Mouse (Mus musculus): ENCODE measurements around the gene Rara.

Rara gene

DNA sequence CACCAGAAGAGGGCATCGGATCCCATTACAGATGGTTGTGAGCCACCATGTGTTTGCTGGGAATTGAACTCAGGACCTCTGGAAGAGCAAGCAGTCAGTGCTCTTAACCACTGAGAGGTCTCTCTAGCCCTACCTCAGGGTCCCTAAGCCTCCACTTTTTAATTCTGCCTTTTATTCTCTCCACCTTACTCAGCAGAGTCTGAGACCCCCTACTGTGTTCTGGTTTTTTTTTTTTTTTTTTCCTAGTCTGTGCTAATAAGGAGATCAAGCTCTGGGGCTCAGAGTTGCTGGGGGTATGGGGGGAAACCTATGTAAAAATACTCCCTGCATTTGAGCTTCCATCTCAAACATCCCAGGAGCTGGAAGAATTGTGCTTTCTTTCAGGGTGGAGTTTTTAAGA is 24.5 kb downstream of the Rara start:
- DNase-seq (ENCODE audit: low read depth, low spot score), result no peak

DNA sequence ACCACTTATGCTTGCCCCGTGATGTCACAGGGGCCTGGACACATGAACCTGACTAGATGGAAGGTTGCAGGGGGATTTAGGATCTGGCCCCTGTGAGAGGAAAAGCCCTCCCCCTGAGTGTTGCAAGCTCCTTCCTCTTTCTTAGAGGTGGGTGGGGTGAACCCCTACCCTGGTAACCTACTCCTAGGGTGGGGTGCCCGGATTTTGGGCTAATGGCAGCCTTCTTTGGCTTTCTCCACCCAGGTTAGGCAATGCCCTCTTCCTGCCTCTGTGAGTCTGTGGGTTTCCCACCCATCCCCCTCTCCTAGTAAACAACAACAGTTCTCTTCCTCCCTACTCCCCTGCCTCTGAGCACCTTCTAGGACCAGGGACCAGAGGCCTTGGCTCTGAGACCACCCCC is 25.1 kb downstream of the Rara start:
- DNase-seq (ENCODE audit: low read depth, low spot score), result no peak

DNA sequence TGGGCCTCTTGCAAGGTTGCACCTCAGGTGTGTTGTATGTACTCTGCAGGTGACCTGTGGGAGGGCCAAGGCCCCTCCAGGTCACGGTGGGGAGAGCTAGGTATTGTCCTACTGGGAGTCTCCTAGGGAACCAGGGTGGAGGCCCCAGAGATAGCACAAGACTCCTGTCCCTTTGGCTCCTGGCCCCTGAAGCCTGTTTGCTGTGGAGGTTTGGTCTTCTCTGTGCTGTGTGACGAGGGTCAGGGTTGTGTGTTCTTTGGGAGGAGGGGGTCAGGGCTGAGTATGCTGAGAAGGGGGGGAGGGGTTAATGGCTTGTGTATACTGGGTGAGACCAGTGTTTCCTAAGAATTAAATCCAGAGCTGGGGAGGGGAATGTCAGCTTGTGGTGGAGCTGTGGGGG is 25.7 kb downstream of the Rara start:
- DNase-seq (ENCODE audit: low read depth, low spot score), result no peak

DNA sequence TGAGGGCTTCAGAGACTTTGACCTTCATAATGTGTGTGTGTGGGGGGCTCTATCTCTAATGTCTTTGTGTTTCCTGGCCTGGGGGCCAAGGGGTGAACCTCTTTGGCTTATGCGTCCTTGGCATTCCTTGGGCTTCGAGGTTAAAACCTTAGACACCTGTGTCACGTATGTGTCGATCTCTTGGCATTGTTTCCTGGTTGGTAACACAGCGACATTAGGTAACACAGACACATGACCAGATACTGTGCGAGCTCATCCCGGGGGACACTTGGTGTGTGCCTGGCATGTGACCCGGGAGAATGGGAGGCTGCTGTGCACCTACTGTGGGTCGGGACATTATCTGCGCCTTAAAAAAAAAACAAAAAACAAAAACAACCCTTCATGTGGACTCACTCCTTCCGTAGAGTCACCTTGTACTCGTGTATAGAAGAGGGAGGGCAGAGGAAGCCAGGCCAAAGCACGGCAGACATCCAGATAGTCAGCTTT is 26.3 kb downstream of the Rara start:
- no peak for DNase-seq (ENCODE audit: low read depth, low spot score)

DNA sequence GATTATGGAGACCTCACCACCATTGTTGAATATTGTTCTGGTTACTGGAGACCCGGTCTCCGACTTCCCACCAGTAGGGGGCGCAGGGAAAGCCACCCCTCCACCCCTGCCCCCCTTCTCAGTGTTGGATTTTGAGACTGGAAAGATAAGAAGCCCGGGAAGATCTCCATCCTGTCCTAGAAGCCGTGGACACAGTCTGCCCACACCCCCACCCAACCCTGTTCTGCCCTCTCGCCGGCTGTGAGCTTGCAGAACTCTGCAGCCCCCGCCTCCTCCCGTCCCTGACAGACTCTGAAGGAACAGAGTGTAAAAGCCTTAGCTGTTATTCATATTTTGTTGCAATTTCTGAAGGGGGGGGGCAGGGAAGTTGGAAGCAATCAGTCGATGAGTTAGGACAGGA is 26.8 kb downstream of the Rara start:
- DNase-seq (ENCODE audit: low read depth, low spot score), result no peak

DNA sequence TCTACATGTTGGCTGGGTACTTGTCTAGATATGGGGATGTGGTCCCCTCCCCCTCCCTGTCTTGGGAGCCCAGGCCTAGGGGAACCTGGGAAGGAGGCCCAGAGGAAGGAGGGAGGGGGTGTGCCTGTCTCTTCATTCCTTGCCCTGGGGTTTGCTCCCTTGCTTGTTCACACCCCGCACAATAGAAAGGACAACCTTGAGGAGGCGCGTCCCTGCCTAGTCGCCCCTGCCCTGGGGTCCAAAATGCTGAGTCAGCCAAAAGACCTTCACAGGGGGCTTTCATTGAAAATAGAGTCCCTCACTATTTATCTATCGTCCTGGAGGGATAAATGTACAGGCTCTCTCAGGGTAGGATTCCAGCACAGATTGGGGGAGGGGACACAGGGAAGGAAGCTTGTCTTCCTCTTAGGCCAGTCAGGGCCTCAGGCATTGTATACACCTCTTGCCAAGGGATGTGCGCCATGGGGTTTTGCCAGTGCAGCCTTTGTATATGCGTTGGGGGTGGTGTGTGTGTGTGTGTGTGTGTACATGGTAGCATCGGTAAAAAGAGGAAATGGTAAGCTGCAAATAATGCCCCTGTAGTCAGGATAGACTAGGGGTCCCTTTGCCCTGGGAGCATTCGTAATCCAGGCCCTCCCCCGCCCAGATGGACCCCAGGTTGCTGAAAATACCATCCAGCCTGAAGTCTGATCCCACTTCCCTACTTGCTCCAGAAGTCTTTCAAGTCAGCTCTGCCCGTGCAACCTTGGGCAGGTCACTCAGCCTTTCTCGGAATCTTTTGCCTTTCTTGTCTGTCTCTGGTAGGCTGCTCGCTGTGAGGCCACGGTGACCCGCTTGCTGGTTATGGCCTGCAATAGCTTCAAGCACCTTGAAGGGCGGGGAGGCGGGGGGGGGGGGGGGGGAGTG is 27.4 kb downstream of the Rara start:
- no peak for DNase-seq (ENCODE audit: low read depth, low spot score)

DNA sequence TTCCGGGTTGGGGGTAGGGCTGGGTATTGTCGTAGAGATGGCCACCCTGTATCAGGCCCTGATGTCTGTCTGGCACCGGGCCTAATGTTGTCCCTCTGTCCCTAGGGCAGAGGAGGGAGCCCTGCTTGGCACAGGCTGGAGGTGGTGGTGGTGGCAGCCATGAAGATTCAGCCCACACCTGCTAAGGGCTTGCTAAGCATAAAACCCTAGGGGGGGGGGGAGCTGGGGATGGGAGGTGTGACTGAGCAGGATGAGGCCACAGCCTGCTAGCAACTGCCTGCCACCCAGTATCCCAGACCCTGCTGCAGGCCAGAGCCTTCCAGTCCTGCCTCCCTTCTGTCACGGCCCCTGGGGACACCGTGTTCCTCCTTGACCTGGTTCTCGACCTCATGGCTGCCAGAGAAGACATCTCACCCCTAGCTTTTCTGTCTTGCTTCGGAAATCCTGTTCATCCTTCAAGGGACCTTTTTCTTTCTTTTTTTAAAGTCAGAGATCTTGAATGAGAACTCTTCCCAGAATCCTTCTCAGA is 28.2 kb downstream of the Rara start:
- DNase-seq (ENCODE audit: low read depth, low spot score), result no peak

DNA sequence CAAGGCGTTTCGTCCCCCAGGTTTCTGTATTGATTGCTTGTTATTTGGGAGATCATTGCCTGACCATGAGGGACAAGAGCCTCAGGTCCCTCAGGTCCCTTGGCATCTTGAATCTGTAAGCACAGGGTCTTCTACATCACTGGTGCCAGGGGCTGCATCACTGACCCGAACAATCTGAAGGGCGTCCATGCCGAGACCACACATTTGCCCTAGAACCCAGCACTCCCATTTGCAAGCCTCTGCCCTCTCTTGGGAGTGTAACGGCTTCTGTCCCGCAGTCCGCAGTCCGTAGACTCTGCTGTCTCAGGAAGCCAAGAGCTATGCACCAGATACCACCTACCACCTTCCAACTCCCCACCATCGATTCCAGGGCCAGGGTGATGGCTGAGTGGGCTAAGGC is 28.7 kb downstream of the Rara start:
- DNase-seq (ENCODE audit: low read depth, low spot score), result no peak

DNA sequence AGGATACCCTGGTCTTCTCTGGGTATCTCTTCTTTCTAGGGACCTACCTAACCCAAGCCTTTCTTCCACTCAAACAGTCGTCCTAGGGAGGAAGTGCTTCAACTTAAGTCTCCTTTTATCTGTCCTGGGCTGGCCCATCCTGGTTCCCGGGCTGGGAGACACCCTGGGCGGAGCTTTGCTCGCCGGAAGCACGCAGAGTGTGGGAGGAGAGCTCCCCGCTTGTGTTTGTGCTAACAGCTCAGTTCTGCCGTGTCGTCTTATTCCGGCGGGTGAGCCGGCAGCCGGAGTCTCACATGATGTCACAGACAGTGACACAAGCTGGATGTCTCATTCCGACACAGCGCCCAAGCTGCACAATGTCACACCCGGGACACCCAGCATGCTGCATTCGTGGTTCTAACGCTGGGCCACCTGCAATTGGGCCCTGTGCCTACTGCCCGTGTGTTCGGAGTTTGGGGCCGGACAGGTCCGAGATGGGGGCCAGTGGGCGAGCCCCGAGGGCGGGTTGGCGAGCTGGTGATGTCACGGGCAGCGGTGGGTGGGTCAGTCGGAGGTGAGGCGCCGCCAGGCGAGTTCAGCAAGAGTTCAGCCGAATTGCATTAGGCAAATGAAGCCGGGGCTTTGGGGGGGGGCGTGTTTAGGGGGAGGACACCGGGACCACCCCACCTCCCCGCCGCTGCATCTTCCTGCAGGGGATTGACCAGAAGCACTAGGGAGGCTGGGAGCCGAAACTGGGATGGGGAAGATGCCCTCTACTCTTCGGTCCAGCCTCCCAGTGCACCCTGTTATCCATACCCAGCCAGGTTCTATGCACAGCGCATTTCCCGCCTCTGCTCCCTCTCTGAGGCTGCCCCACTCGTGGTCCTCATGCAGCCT is 32.1 kb downstream of the Rara start:
- DNase-seq (ENCODE audit: low read depth, low spot score), result no peak

DNA sequence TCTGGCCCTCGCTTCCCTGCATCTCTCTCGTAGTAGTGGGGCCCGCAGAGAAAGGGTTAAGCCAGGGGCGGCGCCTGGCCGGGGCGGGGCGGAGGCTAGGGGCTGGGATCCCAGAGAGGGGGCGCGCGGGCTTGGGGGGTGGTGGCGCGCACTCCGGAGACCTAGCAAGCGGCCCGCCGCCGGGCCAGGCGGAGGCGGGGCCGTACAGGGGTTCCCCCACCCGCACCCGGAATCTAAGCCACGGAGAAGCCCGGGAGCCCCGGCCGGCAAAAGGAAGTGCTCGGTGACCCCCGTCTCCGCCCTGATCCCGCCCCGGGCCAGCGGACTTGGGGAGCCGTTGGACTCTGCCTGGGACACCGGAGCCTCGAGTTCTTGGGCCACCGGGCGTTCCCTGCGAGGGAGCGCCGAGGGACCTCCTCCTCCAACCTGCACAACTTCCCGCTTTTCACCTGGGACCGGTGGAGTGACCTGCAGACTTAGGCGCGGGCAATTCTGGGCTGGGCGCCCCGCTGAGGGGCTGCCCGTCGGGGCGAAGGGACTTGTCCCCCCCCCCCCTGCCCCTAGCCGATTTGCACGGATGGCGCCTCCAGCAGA is 32.8 kb downstream of the Rara start:
- DNase-seq (ENCODE audit: low read depth, low spot score), result no peak

DNA sequence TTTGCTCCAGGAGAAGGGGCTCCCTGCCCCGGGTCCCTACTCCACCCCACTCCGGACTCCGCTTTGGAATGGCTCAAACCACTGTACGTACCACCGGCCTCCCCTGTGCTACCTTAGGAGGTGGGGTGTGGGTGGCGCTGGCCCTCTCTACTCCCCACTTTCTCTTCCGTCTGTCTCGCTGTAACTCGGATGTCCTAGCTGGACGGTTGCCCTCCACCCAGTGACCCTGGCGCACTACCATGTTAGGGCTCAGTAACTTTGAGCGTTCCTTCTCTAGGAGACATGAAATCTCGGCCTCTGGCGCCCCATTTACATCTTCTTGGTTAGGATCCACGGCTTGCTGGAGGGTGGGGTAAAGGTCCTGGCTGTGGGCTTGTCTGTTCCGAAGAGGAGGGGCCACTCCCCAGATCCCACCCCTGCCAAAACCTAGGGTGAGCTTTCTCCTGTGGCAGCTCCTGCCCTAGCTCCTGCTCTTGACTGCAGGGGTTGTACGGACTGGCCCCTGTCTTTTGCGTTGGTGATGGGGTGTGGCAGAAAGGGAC is 33.5 kb downstream of the Rara start:
- no peak for DNase-seq (ENCODE audit: low read depth, low spot score)

DNA sequence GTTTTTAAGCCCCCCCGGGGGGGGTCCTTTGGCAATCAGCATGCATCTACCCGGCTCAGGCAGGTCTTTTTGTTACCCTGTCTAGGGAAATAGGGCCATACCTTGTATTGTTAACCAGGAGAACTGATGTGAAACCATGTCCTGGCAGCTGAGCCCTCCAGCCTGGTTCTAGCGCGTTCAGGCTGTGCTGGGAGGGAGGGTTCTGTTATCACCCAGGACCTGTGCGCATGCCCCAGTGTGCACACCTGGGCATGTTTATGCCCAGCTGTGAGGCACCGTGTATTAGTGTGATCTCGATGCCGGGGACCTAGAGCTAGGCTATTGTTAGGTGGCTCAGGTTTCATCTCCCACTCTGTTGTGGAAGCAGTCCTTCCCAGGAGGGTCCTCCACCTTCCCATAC is 34.1 kb downstream of the Rara start:
- DNase-seq (ENCODE audit: low read depth, low spot score), result no peak

DNA sequence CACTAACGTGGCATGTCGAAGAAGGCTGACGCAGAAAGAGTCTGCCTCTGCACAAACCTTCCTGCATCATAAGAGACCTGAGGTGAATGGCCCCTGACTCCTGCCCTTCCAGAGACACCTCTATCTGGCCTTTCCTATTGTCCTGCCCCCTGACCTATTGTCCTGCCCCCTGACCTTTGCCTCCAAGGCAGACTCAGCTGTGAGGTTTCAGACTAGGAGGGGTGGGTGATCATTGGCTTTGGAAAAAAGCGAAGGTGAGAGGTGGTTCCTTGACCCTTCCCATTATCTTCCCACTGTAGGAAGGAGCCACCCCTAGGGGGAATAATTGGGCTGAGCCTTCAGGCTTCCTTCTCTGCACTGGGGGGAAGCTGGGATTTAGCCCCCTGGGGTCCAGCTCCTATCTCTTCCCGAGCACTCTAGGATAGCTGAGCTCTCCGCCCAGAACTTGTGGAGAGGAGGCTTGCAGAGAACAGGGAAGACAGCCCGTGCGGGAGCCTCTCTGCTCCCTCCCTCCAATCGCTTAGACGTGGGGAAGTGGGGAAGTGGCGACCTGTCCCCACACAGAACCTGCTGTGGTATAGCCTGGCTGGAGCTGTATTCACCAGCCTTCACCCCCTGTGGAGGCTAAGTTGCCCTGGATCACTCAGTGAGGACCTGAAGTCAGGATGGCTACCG is 34.9 kb downstream of the Rara start:
- no peak for DNase-seq (ENCODE audit: low read depth, low spot score)

DNA sequence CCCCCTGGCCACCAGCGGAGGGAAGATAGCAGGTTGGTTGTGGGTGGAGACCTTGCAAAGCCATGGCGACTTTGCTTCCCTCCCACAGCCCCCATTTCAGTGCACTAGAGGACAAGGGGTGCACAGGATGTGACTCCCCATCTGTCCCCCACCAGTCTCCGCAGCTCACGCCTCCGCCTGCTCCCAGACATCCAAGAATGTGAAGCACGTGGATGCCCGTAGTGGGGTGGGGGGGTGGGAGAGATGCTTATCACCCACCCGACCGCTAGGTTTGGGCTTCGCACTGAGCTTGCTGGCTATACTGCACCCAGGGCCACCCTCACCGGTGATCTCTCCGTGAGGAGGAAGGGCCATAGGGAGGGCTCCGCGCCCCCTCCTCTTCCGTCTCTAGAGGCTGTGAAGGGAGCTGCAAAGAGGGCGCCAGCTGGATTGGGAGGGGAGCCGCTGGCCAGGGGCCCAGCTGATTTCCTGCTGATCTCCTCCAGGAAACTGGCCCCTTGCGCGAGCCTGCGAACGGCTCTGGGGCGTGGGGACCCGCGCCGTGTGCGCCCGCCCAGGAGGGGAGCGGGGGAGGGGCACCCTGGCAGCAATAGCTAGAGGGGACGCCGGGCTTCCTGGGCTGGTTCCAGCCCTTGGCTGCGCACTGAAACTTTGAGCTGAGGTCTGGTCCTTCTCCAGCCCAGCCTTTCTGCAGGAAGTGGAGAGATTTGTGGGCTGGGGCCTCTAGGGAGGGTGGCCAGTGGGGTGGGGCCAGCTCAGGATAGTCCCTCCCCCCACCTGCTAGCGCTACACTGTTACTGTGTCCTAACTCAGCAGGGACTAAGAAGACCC is 35.8 kb downstream of the Rara start:
- no peak for DNase-seq (ENCODE audit: low read depth, low spot score)

DNA sequence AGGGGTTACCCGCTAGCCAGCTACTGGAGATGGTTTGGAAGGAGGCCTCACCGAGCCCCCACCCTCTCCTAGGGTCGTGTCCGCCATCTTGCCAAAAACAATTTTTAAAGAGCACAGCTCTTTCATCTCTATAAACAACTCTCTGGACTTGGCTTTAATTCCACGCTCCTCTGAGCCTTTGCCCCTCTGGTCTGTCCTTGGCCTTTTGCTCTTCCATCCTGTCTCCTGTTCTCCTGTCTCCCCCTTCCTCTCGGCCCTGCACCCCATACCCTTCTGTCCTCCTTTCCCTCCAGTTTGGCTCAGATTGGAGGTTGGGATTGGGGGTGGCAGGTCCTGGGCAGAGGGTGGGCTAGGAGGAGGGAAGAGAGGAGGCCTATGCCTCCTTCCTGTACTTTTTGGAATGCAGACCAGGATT is 36.6 kb downstream of the Rara start:
- DNase-seq (ENCODE audit: low read depth, low spot score), result no peak

DNA sequence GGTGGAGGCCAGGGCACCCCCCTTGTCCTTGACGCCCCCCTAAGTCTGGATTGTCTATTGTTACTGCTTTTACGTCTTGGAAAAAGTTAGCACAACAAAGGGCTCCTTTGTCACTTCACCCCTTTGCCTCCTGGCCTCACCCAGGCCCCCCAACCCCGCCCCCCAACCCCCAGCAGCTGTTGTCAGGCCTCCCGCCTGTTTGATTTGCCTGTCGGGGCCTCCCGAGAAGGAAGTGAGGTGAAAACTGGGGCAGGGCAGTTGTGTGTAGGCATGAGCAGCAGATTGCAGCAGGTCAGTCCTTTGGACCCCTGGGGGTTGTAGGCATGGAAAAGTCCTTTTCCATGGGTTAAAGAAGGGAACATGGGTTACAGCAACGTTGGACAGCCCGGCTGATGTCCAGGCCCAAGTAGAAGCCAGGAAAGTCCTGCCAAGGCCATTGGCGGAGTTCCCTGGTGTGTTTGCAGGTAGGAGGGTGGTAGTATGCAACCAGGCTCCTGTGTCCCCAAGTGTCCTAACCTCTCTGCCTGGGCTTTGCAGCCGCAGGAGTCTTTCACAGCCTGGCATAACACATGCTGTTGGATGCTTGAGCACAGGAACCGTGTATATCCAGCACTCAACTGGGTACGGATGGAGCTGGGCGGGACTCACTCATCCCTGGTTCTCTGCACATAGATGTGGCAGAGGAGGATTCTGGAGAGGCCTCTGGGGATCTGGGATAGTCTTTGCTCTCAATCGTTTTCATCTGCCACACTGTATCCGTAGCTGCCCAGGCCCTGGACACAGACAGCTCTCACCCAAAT is 37.2 kb downstream of the Rara start:
- no peak for DNase-seq (ENCODE audit: low read depth, low spot score)

DNA sequence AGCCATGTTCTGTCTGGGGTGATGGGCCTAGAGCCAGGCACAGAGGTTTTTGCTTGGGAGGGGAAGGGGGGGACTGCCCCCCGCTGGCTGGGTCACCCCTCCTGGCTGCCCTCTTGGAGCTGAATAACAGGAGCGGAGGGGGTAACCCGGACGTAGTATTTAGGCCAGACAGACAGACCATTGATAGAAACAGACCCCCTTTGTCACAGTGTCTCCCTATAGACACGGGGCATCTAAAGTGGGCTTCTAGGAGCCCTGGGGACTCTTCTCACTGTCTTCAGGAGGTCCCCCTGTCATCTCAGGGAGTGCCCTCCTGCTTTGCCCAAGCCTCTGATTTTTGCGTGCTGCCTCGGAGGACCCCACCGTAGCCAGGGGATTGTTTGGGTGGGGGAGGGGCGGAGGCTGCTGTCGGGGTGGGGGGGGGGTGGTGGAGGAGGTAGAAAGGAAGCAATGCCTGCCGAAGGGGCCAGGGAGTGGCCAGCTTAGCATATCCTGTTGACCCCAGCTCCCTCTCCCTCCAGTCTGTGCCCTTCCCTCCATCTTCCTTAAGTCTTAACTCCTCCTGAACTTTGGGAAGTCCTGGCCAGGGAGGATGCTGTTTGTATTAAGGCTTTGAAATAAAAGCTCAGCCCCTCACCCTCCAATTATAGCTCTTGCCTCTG is 37.9 kb downstream of the Rara start:
- DNase-seq (ENCODE audit: low read depth, low spot score), result no peak

DNA sequence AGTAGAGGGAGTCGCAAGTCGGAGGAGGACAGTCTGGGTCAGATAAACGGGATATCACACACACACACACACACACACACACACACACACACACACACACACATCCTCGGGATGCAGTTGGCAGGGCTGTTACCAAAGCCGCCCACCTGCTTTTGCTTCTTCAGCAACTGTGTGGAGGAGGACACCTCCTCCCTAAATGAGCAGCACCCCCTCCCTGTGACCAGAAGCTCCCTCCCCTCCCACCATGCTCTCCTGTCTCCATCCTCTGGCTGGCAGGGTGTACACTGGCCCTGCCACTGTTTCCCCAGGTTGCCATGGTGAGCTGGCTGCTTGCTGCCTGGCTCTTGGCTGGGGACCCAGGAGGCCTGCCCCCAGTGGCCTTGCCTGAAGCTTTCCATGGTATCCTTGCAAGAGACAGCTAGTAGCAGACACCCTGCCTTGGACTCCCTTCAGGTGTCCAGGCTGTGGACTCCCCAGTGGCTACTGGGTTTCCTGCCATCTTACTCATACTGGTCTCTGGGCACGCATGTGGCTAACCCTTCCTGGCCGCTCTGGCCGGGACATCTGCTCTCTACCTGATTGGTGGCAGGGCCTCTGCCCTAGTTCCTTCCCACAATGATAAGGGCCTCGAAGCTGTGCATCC is 39.0 kb downstream of the Rara start:
- no peak for DNase-seq (ENCODE audit: low read depth, low spot score)

Data from retina, adult 2 months (tissue).